Mouse (Mus musculus) olfactory bulb, adult 2 months (tissue): ENCODE data around the gene Cntn2.

ENCODE experiments used
- CTCF ChIP-seq: fragments of 200-500 bp; IDR thresholded peaks from 2 replicates; pipeline ENCODE4 v1.5.1; 2012; ENCODE audit warnings: low read depth, mild to moderate bottlenecking, low read length, moderate library complexity; ENCODE audit not compliant: insufficient read depth
- POLR2A ChIP-seq: fragments of 200-500 bp; IDR thresholded peaks from 2 replicates; pipeline ENCODE4 v1.6.1; 2012; ENCODE audit warnings: mild to moderate bottlenecking, low read depth, low read length, moderate library complexity; ENCODE audit not compliant: insufficient read depth

GRCm38 (mm10) chr1:132576845-132577244 lies 33.8 kb upstream of the Cntn2 start:
- TF ChIP-seq CTCF, result no peak
- no peak for TF ChIP-seq POLR2A
